Mouse (Mus musculus) left cerebral cortex, postnatal 36 days (tissue): ENCODE measurements around the gene Tmem186. TPM values are rescaled to one million over a fixed set of nuclear protein-coding genes. Genes with fewer than 3 reads are reported as not detected.

Experiments
- DNase-seq, 2 experiments: peaks; one replicate each; pipeline ENCODE4 v3.0.0; 2021 to 2022; ENCODE audit warnings: low spot score in 2 of 2, mixed read lengths in 1 of 2
- intact Hi-C: fragments of 180-260 bp; cut with DNase I; formaldehyde crosslinking; loops from one replicate; pipeline ENCODE4 v1.15.1; 2025
- total RNA-seq, 2 experiments: library from RNA; stranded (reverse); gene quantifications; 2 replicates each; pipeline ENCODE4 v1.2.3; 2021

Gene Tmem186
- 10 to 100 TPM; 12.0 to 13.4 TPM for total RNA-seq

DNA sequence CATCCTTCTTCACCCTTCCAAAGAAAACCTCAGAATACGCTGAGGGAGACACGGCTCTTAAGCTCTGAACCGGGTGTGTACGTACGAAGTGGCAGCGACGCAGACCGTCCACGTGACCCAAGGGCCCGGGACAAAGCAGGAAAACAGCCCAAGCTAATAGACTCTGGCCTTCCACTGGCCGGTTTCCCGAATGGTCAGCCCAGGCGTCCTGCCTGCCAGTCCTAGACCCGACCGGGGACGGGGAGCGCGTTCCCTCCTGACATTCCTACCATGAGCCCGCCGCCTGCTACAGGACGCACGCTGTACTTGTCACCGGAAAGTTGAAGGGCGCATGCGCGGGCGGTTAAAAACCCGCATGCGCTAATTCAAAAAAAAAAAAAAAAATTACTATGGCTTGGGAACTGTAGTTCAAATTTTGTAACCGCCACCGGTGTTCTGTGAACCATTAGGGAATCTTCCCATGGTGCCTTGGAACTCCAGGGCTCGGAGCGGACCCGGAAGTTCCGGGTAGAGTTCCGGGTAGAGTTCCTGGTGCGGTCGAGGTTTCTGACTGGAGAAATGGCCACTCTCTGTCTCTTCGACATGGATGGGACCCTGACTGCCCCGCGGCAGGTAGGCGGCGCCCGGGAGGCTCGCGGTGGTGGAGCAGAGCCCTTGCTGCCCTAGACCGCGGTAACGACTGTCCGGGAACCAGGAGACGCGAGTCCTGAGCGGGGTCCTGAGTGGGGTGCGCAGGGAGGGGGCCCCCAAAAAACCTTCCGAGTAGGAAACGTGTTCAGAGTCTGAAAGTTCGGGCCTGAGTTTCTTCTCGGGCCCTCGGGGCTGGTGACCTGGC lies at the start of gene Tmem186, which contains the start of gene Pmm2:
Tmem186 (minus strand) TSS at position 496 of the 835 bp plus-strand sequence.
Pmm2 (plus strand) TSS at position 458 of the 835 bp plus-strand sequence.
- intact Hi-C loops: loop anchor here (5.0 kb wide), 2 partner anchors 35 to 125 kb away; partner anchors contain the start of genes Abat and Carhsp1
- peak; percentile 91 for DNase-seq

DNA sequence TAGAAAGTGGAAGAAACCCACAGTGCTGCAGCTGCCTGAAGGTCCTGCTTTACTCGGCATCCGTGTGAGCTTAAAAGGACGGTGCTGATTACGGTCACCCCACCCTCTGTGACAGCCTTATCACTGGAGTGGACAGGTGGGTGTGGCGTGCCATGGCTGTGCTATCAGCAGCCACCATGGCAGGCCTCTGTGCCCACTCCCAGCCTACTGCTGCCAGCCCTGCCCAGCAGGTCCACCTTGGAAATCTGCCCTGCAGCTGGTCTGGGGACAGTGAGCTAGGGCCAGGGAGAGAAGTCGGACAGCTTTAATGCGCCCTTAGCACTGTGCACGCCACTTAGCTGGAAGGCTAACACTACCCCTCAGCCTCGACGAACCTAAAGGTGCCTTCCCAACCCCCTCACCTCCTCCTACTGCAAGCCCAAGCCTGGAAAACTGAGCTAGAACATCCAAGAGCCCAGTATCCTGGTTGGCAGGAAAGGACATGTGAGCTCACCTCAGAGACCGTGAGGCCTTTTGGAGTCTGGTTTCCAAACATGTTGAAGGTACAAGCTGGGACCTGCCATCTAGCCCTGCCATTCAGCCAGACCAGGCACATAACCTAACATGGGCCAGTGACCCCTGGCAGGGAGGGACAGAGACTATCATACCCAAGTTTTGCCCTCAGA lies 49.5 kb upstream of the Tmem186 start:
- no peak for DNase-seq
- intact Hi-C loops: loop anchor here (2.0 kb wide), 2 partner anchors 82 to 182 kb away; no protein-coding TSS in a partner anchor

DNA sequence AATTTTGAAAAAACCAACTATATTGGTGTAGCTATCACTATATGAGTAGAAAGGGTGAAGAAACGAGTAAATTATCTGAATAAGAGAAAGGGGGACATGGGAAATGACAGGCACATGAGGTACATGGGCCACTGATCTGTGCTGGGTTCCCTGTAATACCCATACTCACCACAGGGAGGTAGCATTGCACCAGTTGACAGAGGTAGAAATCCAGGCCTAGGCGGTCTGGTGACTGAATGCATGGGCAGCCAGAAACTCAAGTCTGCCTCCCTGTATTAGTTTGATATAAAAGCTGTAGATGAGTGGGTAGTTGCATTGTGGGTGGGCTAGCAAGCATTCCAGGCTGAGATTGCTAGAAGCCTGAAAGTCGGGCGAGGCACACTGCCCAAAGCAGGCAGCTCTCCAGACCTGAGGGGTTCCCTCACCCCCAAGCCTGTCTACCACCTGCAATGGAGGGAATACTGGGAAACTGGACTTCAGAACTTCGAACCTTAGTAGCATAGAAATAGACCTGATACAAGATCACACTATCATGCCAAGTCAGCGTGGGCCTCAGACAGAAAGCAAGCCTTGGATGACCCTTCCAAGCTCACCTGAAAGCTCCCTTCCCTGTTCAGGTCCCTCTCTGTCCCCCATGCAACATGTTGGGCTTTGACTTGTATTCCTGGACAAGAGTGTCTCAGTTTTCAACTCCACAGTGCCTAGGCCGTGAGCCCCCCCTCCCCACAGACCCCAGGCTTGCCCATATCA lies 48.8 kb upstream of the Tmem186 start:
- intact Hi-C loops: loop anchor here (2.0 kb wide), 2 partner anchors 83 to 183 kb away; no protein-coding TSS in a partner anchor
- peak; percentile 62 to 82 for DNase-seq

DNA sequence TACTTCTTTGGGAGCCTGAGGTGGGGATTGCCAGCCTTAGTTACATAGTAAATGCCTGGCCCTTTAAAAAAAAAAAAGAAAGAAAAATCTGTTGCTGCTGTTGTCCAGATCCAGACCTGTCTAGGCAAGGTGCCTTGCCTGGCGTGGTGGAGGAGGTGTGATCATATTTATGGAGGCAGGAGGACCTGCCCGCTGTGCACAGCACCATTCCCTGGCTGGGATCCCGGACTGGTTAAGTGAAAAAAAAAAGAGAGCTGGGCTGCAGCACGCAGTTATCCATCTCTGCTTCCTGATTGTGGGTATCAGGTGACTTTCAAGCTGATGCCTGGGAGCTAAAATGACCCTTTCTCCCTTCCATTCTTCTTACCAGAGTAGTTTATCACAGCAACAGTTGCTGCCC lies 47.6 kb upstream of the Tmem186 start:
- no peak for DNase-seq
- intact Hi-C loops: no loop called here

DNA sequence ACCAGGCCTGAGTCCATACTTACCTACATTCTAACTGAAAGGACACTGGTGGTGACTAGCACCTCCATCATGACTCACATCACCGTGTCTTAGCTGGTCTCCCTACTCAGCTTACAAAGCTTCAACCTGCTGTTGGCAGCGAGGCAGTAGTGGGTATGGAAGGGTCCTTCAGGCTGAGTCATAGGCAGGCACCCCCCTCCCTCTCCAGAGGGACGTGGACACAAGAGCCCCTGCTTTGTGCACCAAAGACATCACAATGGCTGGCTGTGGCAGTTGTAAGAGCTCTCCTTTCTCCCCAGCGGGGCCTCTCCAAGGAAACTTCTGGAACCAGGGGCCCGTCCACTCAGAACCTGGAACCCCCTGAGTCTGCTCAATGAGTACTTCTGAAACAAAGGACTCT lies 43.0 kb upstream of the Tmem186 start, which contains the start of gene Gm5767:
Gm5767 (plus strand) TSS at position 301 of the 400 bp plus-strand sequence.
- DNase-seq: no peak
- intact Hi-C loops: no loop called here

DNA sequence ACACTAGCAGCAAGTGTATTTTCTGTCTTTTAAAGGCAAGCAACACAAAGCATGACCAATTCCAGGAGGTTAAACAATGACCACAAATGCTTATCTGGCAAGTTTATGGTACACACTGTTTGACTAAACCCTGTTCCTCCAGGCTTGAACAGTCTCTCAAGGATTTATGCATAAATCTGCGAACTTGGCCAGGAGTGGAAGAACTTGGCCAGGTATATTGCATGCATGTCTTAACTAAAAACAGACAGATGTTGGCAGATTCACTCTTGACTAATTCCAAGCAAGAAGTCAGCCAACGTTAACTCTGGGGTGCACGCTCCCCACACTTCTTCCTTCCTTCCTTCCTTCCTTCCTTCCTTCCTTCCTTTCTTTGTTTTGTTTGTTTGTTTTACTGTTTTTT lies 42.3 kb upstream of the Tmem186 start:
- no peak for DNase-seq

DNA sequence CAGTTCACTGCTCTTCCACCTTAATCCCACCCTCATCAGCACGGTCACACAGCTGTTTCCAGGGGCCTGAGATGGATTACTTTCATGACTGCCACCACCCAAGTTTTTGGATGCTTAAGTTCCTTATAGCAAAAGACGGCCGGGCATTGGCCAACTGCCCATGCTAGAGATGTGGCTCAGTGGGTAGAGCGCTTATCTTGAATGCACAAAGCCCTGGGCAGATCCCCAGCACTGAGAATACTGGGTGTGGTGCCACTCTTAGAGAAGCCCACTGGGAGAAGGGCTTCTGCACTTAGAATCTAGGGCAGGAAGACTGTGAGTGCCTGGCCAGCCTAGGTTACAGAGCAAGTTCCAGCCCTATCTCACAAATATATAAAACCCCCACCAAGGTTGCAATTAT lies 41.2 kb upstream of the Tmem186 start:
- intact Hi-C loops: no loop called here

More for the DNA sequence above, 42.3 kb upstream of the Tmem186 start:
- intact Hi-C loops: no loop called here

DNA sequence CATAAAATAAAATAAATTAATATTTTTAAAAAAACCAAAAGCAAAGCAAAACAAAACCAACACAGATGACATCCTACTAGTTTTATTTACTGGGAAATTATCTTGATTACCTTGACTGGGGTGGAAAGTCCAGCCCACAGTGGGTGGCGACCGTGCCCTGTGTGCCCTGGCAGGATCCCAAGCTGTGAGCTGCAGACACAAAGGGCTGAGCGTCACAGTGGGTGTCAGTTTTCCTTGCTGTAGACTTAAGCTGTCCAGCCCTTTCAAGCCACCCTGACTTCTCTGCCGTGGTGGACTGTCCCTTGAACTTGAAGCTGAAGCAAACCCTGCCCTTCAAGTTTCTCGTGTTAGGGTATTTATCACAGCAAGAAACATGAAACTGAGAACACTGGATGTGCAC lies 40.5 kb upstream of the Tmem186 start:
- intact Hi-C loops: no loop called here
- no peak for DNase-seq

More for the DNA sequence above, 41.2 kb upstream of the Tmem186 start:
- DNase-seq: no peak

DNA sequence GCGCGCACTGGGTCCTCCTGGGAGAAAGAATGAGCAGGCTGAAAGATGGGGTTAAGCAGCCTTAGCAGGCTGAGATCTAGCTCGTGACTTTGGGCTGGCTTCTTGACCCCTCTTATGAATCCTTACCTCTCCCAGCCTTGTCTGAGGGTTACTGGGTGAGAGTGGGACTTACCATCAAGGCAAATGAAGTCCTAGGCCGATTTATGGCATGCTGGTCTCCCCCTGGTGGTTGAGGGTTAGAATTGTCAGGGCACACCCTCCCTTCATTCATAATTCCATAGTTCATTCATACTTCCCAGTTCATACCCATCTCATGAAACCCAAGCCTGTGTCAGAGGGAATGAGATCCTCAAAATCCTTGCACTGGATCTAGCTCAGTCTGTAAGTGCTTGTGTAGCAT lies 39.3 kb upstream of the Tmem186 start:
- DNase-seq: no peak
- intact Hi-C loops: loop anchor here (2.0 kb wide), 1 partner anchor 270 kb away; no protein-coding TSS in a partner anchor

DNA sequence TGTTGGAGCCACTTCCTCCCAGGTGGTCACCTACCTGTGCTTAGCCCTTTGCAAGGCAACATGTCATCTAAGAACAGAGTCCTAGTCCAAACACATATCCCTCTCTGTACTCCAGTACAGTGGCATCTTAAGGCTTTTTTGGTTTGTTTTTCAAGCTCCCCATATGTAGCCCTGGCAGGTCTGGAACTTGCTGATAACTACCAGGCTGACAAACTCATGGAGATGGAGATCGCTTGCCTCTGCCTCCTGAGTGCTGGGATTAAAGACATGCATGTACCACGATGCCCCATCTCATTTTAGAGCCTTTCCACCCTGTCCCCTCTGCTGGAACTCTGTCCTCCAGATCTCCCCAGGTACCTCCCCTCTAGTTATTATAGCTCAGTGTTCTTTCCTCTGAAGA lies 38.7 kb upstream of the Tmem186 start:
- no peak for DNase-seq
- intact Hi-C loops: loop anchor here (2.0 kb wide), 1 partner anchor 269 kb away; no protein-coding TSS in a partner anchor

DNA sequence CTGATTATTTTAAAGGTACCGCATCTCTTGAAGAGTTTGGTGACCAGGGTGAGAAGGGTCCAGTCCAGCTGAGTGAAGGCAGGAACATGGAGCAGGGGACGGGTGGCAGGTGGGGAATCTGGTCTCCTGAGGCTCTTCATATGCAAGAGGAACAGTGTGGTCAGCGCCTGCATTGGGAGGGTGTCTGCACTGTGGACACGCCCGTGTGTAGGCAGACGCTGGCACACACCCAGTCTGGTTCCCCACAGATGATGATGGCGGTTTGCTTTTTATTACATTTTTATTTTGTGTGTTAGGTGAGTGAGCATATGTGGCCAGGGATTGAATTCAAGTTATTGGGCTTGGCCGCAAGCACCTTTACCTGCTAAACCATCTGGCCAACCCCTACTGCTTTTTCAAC lies 38.0 kb upstream of the Tmem186 start:
- no peak for DNase-seq
- intact Hi-C loops: loop anchor here (2.0 kb wide), 1 partner anchor 181 kb away; no protein-coding TSS in a partner anchor

DNA sequence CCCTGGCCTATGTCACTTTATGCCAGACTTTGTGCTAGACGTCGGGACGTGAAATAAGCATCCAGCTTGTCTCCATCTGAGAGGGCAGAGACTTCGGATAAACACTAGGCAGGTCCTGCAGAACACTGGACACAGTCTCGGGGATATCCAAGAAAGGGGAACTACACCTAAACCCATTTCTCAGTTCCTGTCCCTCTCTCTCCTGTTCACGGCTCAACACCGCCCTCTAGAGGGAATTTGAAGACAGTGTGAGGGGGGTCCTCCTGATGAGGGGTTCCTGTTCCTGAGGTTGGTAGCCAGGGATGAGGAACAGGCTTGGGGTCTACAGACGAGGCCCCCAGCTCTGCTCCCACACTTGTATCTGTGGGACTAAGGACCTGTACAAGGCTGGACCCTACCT lies 36.7 kb upstream of the Tmem186 start:
- intact Hi-C loops: loop anchor here (2.0 to 5.0 kb wide), 2 partner anchors 37 to 179 kb away; partner anchors contain the start of genes Pmm2 and Tmem186
- no peak for DNase-seq

DNA sequence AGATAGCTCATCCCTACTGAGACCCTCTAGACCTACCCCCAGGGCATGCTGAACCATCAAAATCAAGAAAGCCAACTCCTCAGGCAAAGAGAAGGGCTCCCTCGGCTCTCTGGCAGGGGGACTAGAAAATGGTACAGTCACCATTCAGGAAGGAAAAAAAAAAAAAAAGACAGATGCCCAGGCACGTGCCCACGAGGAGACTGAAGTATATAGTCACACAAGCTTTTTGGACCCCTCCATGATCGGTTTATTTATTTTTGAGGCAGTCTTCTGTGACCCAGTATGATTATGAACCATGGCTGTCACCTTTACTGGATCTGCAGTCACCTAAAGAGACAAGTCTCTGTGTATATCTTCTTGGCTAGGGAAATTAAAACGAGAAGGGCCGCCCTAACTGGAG lies 35.8 kb upstream of the Tmem186 start:
- no peak for DNase-seq
- intact Hi-C loops: loop anchor here (5.0 kb wide), 1 partner anchor 36 kb away; the partner anchor contains the start of genes Pmm2 and Tmem186

DNA sequence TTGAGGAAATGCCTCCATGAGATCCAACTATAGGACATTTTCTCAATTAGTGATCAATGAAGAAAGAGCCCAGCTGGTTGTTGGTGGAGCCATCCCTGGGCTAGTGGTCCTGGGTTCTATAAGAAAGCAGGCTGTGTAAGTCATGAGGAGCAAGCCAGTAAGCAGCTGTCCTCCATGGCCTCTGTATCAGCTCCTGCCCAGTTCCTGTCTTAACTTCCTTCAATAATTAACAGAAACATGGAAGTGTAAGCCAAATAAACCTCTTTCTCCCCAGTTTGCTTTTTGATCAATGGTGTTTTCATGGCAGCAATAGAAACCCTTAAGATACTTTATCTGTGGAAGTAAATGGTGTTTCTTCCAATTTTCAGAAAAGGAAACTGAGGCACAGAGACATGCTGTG lies 35.3 kb upstream of the Tmem186 start:
- intact Hi-C loops: loop anchor here (5.0 kb wide), 1 partner anchor 36 kb away; the partner anchor contains the start of genes Pmm2 and Tmem186
- DNase-seq: no peak

DNA sequence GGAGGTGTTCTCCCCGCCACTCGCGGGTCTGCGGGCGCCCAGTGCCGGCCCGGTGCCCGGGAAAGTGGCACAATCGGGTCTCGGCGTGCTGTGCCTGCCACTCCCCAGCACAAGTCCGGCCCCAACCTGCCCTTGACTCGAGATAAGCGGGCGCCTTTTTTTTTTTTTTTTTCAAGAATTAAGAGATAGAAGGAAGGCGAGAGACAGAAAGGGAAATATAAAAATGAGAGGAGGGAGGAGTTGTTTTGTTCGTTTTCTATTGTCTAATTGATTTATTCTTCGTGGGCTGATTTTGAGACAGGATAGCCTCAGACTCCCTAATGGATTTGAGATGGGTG lies 34.8 kb upstream of the Tmem186 start:
- no peak for DNase-seq
- intact Hi-C loops: loop anchor here (5.0 kb wide), 1 partner anchor 35 kb away; the partner anchor contains the start of genes Pmm2 and Tmem186

DNA sequence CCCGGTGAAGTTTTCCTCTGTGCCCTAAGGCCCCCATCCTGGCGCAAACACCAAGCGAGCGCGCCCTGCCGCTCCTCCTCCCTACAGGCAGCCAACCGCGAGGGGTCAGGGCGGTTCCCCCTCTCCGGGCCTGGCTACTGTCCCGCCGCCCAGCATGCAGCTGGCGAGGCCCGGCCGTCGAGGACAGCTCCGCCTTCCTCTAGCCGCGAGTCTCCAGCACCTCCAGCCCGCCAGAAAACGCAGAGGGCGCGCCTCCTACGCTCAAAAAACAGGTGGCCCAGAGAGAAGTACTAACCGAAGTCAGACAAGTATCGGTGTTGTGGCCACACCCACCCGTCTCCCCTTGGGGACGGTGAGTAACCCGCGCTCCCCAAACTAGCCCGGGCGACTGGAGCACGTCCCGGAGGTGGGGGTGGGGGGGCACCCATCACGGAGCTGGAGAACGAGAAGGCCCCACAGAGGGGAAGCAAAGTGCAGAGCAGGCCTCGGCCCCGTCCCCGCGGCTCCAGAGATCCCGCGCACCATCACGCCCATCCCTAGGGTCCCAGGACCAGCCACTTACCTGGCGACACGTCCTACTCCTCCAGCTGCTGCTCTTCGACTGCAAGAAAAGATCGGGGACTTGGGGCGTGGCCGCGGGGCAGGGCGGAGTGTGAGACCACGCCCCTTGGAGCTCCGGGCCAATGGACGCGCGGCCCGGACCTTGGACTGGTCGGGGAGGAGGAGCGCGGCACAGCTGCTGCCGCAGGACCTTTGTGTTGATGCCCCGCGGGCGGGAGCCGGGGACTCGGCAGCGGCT lies 34.2 kb upstream of the Tmem186 start, which contains the start of gene Carhsp1:
Carhsp1 (minus strand) TSS at position 605 of the 799 bp plus-strand sequence.
- DNase-seq: peak; percentile 74 to 75
- intact Hi-C loops: loop anchor here (5.0 kb wide), 1 partner anchor 34 kb away; the partner anchor contains the start of genes Pmm2 and Tmem186

DNA sequence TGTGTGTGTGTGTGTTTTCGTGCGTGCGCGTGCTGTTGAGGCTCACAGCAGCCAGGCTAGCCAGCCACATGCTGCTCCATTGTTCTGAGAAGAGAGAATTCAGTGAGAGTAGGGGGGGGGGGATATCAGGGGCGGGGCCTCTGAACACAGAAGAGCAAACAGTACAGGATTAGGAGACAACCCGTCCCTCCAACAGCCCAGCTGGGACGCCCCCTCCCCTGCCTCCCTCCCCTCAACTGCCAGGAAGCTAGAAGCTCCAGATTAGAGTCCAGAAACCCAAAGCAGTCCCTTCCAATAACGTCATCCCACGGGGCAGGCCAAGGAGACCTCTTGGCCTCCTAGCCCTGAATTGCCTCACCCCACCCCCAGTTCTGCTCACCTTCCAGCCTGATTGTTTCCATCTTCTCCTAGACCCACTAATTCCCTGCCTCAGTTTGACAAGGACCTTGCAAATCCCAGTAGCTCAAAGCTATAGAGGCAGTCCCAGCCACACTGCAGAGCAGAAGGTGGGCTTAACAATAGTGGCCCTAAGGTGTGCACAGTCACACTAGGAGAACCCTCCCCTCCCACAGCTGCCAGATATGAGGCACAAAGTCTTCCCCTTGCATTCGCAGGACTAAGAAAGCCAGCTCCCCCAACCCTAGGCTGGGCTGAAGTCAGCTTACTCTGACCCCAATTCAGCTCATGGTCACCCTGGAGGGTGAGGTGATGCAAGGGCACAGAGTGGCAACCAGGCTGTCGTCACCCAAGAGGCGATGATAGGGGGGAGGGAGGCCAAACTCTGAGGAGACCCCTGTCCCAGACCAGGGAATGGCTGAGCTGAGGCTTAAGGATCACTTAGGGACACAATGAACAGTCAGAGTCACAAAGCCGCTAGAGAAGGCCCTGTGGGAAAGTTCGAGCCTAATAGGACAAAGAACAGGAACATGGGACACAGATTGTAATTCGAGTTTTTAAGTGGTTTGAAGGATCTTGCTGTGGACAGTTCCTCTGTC lies 32.8 kb upstream of the Tmem186 start:
- intact Hi-C loops: loop anchor here (5.0 kb wide), 1 partner anchor 33 kb away; the partner anchor contains the start of genes Pmm2 and Tmem186
- no peak for DNase-seq
